Mouse (Mus musculus) lung, postnatal 0 days (tissue): ENCODE results near the gene Drosha.

Experiments used
- CTCF ChIP-seq: IDR thresholded peaks from 2 replicates; pipeline ENCODE4 v1.5.1; 2016; ENCODE audit warnings: antibody characterized with exemption, mild to moderate bottlenecking
- EP300 ChIP-seq: IDR thresholded peaks from 2 replicates; pipeline ENCODE4 v1.6.1; 2016; ENCODE audit warnings: antibody characterized with exemption, mild to moderate bottlenecking, control low read depth

DNA sequence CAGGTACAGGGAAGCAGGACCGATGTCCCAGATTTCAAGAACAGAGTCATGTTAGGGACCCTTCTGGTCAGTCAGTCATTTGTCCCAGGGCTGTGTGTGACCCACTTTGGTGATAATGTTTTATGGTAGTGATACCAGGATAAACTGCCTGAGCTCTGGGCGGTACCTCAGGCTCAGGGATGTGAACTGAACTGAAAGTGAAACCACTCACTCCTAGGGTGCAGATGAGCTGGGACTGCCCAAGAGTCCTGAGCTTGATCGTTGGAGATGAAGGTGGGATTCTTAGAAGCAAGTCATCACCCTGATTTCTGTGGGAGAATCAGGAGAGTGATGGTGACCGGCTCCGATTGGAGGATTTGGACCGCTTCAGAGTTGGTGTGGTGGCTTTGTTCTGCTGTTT lies 32.2 kb downstream of the Drosha start:
- TF ChIP-seq CTCF (no peak), EP300 (no peak)
